Mouse (Mus musculus) thymus, adult 2 months (tissue): ENCODE data around the gene Spem2. TPM values are rescaled to one million over a fixed set of nuclear protein-coding genes. Genes with fewer than 3 reads are reported as not detected.

Experiments
- DNase-seq: peaks from one replicate; pipeline ENCODE4 v3.0.0; 2021
- H3K27ac ChIP-seq: fragments of 200-500 bp; 2 replicates; pipeline ENCODE4 v1.5.1; 2012; ENCODE audit warnings: low read length, control low read depth; ENCODE audit not compliant: control insufficient read depth, insufficient read depth
- H3K27me3 ChIP-seq: fragments of 200-500 bp; 2 replicates; pipeline ENCODE4 v1.6.1; 2012; ENCODE audit warnings: mild to moderate bottlenecking, low read length, moderate library complexity, mixed read lengths; ENCODE audit not compliant: control insufficient read depth, insufficient read depth
- H3K36me3 ChIP-seq: fragments of 200-500 bp; 2 replicates; pipeline ENCODE4 v1.6.1; 2012; ENCODE audit warnings: mild to moderate bottlenecking, low read length, moderate library complexity; ENCODE audit not compliant: control insufficient read depth, insufficient read depth
- H3K4me1 ChIP-seq: fragments of 200-500 bp; replicated peaks from 2 replicates; pipeline ENCODE4 v1.6.1; 2012; ENCODE audit warnings: low read length; ENCODE audit not compliant: control insufficient read depth, insufficient read depth
- H3K4me3 ChIP-seq: fragments of 200-500 bp; 2 replicates; pipeline ENCODE4 v1.5.1; 2012; ENCODE audit warnings: mild to moderate bottlenecking, low read length, control low read depth, moderate library complexity; ENCODE audit not compliant: control insufficient read depth, insufficient read depth
- CTCF ChIP-seq: fragments of 200-500 bp; IDR thresholded peaks from 2 replicates; pipeline ENCODE4 v1.5.1; 2012; ENCODE audit warnings: mild to moderate bottlenecking, control low read depth, low read length, moderate library complexity, borderline replicate concordance; ENCODE audit not compliant: control insufficient read depth, poor library complexity, insufficient read depth; ENCODE audit errors: extremely low read depth
- POLR2A ChIP-seq: fragments of 200-500 bp; IDR thresholded peaks from 2 replicates; pipeline ENCODE4 v1.6.1; 2012; ENCODE audit warnings: mild to moderate bottlenecking, low read length, control low read depth, moderate library complexity; ENCODE audit not compliant: control insufficient read depth, poor library complexity, insufficient read depth; ENCODE audit errors: extremely low read depth
- WGBS: fragments of 180-500 bp; shearing (Covaris S2); methylation state at CpG from one replicate; pipeline ENCODE4 v1.1.7; 2018; 5-methylcytosine and 5-hydroxymethylcytosine counted together
- polyA plus RNA-seq: library from polyadenylated mRNA; depleted of rRNA; stranded (reverse); fragments of >200 nt; gene quantifications from 2 replicates; pipeline ENCODE4 v1.2.3, GENCODE M21; 2012

The Spem2 gene
- polyA plus RNA-seq, 1 experiment: 0.22 TPM

- Histone ChIP-seq H3K36me3 (no peaks in the 10 kb centered on the region), H3K4me3 (no peak overlapping the region), H3K27ac (no peak overlapping the region), H3K4me1 (no peaks in the 10 kb centered on the region; the same call in 1 of the 2 replicates), H3K27me3 (no peaks in the 10 kb centered on the region)
- TF ChIP-seq POLR2A: no peak
- no peak for TF ChIP-seq CTCF
- WGBS: 89% methylated on average over 5 of the region's 5 CpGs
- no peak for DNase-seq
Observed at GRCm38 (mm10) chr11:69793429-69793828, 24.8 kb downstream of the Spem2 start.

GRCm38 (mm10) chr11:69791420-69791819 is 26.8 kb downstream of the Spem2 start:
- TF ChIP-seq CTCF (no peak), POLR2A (no peak)
- no peak overlapping the region for H3K27ac ChIP-seq
- WGBS: 95% methylated on average over 5 of the region's 5 CpGs
- H3K4me3 ChIP-seq: no peak overlapping the region
- H3K4me1 ChIP-seq: no peaks in the 10 kb centered on the region; the same call in 1 of the 2 replicates
- DNase-seq: no peak
- H3K27me3 ChIP-seq: no peaks in the 10 kb centered on the region
- H3K36me3 ChIP-seq: no peaks in the 10 kb centered on the region

- H3K36me3 ChIP-seq: no peaks in the 10 kb centered on the region
- H3K27me3 ChIP-seq: no peaks in the 10 kb centered on the region
- H3K27ac ChIP-seq: no peak overlapping the region
- TF ChIP-seq POLR2A: no peak
- no peak for TF ChIP-seq CTCF
- WGBS: 90% methylated on average over 5 of the region's 5 CpGs
- H3K4me1 ChIP-seq: no peaks in the 10 kb centered on the region
- no peak overlapping the region for H3K4me3 ChIP-seq
- no peak for DNase-seq
Observed at GRCm38 (mm10) chr11:69789431-69789830, 28.8 kb downstream of the Spem2 start.

GRCm38 (mm10) chr11:69787306-69787705 is 31.0 kb downstream of the Spem2 start:
- H3K36me3 ChIP-seq: no peaks in the 10 kb centered on the region
- H3K27me3 ChIP-seq: no peaks in the 10 kb centered on the region
- no peak for DNase-seq
- WGBS: 93% methylated on average over 5 of the region's 5 CpGs
- H3K4me3 ChIP-seq: no peak overlapping the region
- H3K4me1 ChIP-seq: no peaks in the 10 kb centered on the region
- no peak overlapping the region for H3K27ac ChIP-seq
- TF ChIP-seq POLR2A (no peak), CTCF (no peak)

GRCm38 (mm10) chr11:69784793-69785272 is 33.4 kb downstream of the Spem2 start:
- H3K27me3 ChIP-seq: no peaks in the 10 kb centered on the region
- TF ChIP-seq CTCF (no peak), POLR2A (no peak)
- no peaks in the 10 kb centered on the region for H3K4me1 ChIP-seq
- DNase-seq: no peak
- no peaks in the 10 kb centered on the region for H3K36me3 ChIP-seq
- no peak overlapping the region for H3K4me3 ChIP-seq
- whole genome bisulfite sequencing: 61% methylated on average over 15 of the region's 15 CpGs
- no peak overlapping the region for H3K27ac ChIP-seq

DNA sequence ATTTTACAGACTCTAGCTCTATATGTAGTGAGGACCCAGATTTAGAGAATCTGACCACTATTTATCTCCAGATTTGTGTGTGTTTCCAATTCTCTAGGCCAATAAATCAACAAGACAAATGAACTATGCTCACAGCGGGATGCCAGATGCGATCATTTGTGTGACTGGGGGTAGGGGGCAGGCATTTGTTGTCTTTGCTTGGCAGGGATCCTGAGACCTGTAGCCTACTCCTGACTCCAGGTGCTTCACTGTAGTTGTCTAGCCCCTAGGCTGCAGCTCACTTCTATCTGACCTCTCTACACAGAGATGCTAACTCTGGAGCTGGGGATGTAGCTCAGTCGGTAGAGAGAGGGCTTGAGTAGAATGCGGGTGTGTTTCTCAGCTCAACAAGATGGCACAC is 36.4 kb downstream of the Spem2 start:
- Histone ChIP-seq H3K36me3 (no peaks in the 10 kb centered on the region), H3K4me1 (no peaks in the 10 kb centered on the region), H3K27ac (no peak overlapping the region), H3K4me3 (no peak overlapping the region), H3K27me3 (no peaks in the 10 kb centered on the region)
- 93% methylated on average over 4 of the region's 4 CpGs for WGBS
- no peak for TF ChIP-seq POLR2A
- TF ChIP-seq CTCF: no peak
- no peak for DNase-seq

GRCm38 (mm10) chr11:69778985-69779384 is 39.3 kb downstream of the Spem2 start:
- DNase-seq: no peak
- no peaks in the 10 kb centered on the region for H3K27me3 ChIP-seq
- H3K4me3 ChIP-seq: no peak overlapping the region
- H3K4me1 ChIP-seq: no peaks in the 10 kb centered on the region
- no peaks in the 10 kb centered on the region for H3K36me3 ChIP-seq
- TF ChIP-seq POLR2A: no peak
- TF ChIP-seq CTCF: no peak
- H3K27ac ChIP-seq: no peak overlapping the region
- WGBS: 91% methylated on average over 7 of the region's 7 CpGs
